Mouse (Mus musculus): Measurements from ENCODE around the gene Elmsan1.

DNA sequence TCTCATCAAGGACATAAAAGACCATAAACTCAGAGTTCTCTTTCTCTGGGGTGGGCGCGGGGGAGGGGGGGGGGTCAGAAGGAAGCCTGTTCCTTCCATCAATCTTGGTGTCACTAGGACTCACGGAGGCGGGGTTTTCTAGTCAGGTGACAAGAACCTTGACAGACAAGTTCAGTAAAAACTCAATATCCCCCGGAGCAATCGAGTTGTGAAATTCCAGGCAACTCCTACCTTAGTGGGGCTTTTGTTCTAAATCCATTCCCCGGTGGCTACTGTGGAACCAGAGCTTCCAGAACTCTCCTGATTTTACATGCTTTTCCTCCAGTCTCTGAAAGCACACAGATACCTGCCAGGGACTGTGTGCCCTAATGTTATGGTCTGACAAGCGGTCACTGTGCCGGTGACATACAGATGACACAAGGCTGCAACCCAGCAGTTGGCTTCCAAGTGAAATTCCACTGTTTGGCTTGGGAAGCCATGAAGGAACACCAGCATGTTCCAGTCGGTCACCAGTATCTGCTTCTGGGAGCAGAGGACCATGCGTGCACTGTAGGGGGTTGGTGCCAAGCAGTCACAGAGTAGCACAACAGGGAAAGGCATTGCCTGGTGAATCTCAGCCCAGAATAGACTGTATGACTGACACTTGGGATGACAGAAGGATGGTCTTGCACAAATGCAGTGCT lies 2.8 kb downstream of the Elmsan1 start:
- TF ChIP-seq CTCF (IDR thresholded peaks at IDR 0.05; ENCODE audit: low read depth) (no peak), EP300 (IDR thresholded peaks at IDR 0.05; ENCODE audit: low read depth) (no peak)
